Mouse (Mus musculus) mesoderm, embryonic 11.5 days (tissue): ENCODE results near the gene Clasp1.
"Not testable (repeated sequence)": the region's sequence is repeated elsewhere in the genome, so short reads cannot be mapped to it uniquely, and the experiment has no call there.

ENCODE experiments used
- DNase-seq: peaks from one replicate; pipeline ENCODE4 v3.0.0-alpha.2; 2012; ENCODE audit warnings: low read depth, low spot score

Clasp1 gene

GRCm38 (mm10) chr1:118581179-118581578 lies 192.3 kb downstream of the Clasp1 start:
- no peak for DNase-seq

DNA sequence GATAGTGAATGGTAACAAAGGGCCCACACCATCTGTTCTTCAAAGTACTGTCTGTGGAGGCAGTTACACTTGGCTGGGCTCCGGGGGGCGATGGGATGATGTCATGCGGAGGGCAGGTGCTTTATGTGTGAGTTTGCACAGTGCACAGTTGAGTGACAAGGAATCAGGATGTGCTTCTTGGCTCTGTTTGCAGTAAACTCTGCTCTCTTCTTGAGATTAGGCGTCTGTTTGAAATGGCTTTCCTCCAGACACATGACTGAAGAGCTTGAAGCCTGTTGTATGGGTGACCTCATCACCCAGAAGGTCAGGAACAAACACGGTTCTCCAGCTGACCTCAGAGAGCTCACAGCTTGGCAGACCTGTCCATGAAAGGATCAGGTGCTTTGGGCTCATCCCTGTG lies 200.9 kb downstream of the Clasp1 start:
- DNase-seq: no peak

DNA sequence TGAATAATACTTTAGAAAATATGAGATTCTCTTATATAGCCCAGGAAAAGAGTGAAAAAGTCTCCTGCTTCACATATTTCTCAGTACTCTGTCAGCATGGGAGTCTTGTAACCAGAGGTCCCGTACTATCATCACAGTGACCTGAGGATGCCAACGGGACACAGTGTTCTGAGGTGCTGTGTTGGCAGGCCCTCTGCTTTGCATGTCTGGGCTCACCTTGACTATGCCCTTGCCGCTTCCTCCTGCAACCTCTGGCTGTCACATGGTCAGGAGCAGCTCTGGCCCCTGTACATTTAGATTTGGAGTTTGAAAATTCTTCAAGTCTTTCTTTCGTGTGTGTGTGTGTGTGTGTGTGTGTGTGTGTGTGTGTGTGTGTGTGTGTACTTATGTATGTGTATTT lies 204.1 kb downstream of the Clasp1 start:
- no peak for DNase-seq

- DNase-seq: no peak
These were observed 206.5 kb downstream of the Clasp1 start for GRCm38 (mm10) chr1:118595395-118595794.

DNA sequence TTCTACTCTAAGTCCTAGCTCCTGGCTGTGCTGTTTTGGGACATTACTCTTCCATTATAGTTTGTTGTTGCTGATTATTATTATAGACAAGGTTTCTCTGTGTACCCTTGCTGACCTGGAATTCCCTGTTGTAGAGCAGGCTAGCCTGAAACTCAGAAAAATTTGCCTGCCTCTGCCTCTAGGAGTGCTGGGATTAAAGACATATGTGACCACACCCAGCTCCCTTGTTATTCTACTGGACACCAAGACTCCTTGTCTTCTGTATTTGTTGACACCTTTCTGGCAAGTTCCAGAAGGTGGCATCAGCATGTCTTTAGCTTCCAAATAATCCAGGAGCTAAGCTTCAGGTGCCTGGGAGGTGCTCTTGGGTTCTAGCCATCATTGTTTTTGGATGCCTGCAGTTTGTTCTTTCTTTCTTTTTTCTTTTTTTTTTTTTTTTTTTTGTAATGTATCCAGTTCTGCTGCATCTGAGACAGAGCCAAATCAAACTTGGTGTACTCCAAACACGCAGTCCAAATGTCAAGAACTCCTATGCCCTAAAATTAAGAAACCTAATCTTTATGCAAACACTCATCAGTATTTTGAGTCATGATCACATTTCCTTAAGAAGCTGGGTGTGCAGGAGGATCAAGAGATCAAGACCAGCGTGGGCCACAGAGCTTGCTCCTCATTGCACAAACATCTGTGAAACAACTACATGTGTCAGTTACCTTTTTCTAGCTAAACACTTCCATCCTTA lies 208.8 kb downstream of the Clasp1 start:
- DNase-seq: no peak

- no peak for DNase-seq
These were observed 209.5 kb downstream of the Clasp1 start for GRCm38 (mm10) chr1:118598339-118598738.

GRCm38 (mm10) chr1:118613631-118614183 lies 224.8 kb downstream of the Clasp1 start:
- DNase-seq: no peak

GRCm38 (mm10) chr1:118621055-118621454 lies 232.2 kb downstream of the Clasp1 start:
- DNase-seq: not testable (repeated sequence)

DNA sequence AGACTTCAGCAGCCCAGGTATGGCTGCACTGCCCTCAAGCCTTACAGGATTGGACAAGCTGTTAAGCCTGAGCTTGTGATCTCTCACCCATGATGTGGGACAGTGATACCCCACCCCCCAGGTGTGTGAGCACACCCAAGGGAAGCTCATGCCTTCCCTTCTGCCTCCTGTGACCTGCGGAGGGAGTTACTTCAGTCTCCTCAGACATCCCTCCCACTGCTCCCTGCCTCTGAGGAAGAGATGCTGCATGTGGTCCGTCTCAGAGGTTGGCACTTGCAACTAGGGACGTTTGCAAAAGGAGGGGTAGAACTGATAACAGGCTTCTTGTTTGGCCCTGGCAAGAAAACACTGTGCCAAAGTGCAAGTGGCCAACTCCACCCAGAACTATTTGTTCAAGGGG lies 234.0 kb downstream of the Clasp1 start:
- no peak for DNase-seq

GRCm38 (mm10) chr1:118625461-118625860 lies 236.6 kb downstream of the Clasp1 start:
- no peak for DNase-seq

- DNase-seq: no peak
These were observed 237.1 kb downstream of the Clasp1 start for GRCm38 (mm10) chr1:118625921-118626320.

- DNase-seq: no peak
These were observed 237.6 kb downstream of the Clasp1 start for GRCm38 (mm10) chr1:118626452-118626851.

- DNase-seq: peak; percentile 68
These were observed 239.1 kb downstream of the Clasp1 start, which contains the start of gene Tfcp2l1 for GRCm38 (mm10) chr1:118627781-118628464. Gene Tfcp2l1, plus strand, starts transcription at chr1:118627945.

DNA sequence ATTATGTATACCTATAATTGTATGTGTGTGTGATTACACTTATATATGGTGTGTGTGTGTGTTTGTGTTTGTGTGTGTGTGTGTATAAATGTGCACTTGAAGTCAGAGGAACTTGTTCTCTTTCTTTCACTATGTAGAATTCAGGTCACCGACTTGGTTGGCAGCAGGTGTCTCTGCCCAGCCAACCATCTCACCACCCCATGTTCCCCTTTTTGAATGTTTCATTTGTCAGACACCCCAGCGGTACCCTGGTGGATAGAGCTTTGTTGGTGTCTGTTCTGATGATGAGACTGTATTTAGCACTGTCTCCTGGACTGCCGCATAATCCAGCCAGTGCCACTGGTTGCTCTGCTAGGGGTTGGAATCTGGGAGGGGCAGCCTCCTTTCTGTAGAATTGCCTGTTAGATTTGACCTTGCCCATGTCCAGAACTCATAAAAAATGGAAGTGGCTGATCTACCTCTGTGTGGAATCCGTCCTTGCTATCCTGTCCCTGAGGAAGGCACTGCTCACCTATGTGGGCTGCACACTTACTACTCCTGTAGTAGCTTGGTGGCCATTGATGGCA lies 244.6 kb downstream of the Clasp1 start:
- DNase-seq: no peak

DNA sequence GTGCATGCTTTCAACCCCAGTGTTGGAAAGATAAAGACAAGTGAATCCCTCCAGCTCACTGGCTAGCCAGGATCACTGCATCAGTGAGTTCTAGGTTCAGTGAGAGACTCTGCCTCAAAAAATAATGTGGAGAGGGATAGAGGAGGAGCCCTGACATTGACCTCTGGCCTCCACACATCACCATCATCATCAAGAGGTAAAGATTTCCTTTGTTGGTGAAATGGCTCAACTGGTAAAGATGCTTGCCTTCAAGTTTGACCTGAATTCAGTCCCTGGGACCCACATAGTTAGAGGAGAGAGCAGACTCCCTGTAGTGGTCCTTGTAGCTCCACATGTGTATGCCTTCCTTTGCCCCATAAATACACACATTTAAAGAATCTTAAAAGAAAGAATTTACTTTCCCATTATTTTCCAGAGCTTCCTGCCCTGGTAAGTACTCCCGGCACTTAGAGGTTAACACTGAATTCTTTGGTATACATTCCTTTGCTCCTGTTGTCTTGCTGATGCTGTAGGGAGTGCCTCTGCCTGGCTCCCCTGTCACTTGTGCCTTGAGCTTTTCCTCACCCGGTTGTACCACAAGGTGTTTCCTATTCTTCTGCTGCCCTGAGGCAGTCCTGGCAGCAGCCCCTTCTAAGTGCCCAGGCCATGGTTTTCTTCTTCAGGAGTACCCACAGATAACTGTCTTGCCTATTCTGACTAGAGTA lies 253.6 kb downstream of the Clasp1 start:
- no peak for DNase-seq

DNA sequence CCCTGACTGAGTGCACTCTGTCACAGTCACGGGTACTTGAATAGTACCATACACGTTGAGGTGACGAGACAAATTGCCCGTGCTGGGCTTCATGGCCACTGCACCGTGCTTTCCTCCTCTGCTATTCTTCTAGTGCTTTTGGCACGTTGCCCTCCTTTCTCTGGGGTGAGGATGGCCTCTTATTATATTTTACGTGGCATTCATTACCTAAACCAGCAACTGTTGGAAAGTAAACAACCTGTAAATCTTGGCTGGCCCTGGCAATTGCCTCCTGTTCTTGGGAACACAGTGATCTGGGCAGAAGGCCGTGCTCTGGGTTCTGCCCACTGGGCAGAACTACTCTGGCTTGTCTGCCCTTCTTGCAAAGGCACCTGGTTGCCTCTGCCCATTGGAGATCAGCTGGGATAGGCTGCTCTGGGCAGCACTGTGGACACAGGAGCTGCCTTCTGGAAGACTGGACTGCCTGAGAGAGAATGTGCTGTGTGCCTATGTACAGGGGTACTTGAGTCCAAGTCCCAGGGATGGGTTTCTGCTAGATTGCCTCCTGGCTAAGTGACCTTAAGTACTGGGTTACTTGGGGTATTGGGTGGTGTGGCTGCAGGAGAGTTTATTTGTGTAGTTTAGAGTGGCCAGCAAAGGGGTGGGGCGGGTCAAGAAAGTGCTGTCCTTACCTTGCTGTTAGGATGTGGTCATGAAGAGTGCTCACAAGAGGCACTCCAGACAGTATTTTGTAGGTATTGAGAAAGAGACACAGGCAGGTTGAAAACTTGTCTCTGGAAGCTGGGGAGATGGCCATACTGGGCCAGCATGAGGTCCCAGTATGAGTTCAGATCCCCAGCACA lies 254.5 kb downstream of the Clasp1 start:
- no peak for DNase-seq

DNA sequence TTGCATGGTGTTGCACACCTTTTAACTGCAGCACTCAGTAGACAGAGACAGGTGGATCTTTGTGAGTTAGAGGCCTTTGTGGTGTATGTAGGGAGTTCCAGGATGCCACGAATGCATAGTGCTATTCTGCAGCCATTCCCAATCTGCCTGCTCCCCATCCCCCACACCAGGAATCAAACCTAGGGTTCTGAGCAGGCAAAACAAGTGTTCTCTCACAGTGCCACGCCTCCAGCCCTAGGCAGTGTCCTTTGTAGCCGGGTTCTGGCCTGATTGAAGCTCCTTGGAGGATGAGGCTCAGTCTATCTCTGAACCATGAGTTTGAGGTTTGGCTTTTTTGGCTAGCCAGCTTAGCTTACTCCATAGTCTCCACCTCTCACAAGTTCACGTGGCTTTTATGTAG lies 256.8 kb downstream of the Clasp1 start:
- DNase-seq: no peak

GRCm38 (mm10) chr1:118648015-118648414 lies 259.2 kb downstream of the Clasp1 start:
- no peak for DNase-seq

DNA sequence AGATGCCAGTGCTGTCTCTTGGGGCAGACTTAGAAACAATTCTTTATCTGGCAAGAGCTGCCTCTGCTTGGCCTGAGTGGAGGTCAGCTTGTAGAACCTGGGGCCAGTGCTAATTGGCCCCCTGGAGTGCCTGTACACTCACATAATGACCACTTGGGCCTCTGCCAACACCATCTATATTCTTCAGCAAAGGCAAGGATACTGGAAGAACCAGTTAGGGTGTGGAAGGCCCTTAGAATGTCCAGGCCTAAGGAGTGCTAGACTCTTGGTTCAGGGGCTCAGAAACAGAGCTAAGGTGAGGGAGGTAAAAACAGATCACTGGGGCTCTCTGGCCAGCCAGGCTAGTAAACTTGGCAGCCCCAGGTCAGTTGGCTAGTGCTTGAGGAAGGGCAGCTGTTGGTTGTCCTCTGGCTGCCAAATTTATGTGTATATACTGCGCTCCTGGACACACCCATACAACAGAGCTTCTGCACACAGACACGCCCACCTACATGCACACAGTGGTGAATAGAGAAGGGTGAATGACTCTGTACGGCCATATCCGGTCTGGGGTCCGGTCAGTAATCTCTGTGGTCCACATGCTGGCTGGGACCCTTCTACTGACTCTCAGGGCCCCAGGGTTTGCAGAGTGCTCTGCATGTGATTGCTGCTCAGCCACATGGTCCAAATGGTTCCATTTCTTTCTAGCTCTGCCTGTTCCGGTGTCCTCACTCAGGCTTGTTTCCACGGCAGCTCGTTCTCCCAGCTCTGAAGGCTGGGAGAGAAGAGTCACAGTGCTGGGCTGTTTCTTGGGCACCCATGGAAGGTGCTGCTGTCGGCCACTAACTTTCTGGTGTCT lies 261.3 kb downstream of the Clasp1 start:
- no peak for DNase-seq

GRCm38 (mm10) chr1:118650771-118651080 lies 261.9 kb downstream of the Clasp1 start:
- DNase-seq: no peak
